Mouse (Mus musculus) lung, postnatal 10 days (tissue): ENCODE measurements at regions not wholly inside any gene's neighbourhood (a gene's known extent, or its start where the extent isn't known, plus 50 kb on each side); places are given as distances from the start of the nearest gene placed in this dataset.
"Not testable (repeated sequence)": the region's sequence is repeated elsewhere in the genome, so short reads cannot be mapped to it uniquely, and the experiment has no call there.

ENCODE experiments used
- DNase-seq: peaks from one replicate; pipeline ENCODE4 v3.0.0; 2021

DNA sequence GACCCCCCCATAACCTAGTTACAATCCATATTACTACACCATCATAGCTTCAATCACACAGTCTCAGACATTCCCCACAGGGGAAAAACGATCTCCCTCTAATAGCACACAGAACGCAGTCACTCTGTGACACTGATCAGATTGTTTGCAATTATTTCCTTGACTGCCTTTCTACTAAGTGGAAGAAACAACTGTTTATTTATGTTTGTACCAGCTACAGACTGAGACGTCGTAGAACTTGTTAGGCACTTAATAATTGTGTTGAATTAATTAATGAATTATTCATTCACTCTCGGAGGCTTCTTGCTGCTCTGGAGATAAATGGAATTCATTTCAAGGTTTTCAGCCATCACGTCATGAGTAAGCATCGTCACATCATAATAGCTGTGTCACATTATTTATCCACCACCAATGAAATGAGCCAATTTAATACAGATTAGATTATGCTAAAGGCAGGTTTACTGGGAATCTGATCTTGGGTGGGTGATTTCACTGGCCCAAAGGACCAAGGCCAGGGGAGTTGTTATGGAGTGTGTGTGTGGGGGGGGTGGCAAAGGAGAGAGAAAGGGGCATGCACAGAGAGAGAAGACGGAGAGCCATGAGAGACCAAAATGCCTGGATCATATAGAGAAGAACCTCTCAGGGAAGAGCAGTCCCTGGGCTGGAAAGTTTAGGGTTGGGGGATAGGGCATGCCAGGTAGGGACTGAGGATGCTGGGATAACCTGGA, 355.7 kb upstream of the Zwint start:
- no peak for DNase-seq

DNA sequence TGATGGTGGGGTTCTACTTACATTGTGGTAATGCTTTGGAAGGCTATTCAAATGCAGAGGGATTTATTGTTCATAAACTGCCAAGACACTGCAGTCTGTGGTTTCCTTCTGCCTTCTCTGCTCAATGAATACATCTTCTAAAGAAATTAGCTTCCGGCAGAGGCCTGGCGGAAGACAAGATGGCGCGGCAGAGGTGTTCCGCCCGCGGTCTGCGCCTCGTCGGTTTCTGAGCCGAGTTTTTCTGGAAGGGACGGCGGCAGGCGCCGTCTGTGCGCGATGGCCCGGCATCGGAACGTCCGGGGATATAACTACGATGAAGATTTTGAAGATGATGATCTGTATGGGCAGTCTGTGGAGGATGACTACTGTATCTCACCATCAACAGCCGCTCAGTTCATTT, 345.6 kb upstream of the Zwint start:
- DNase-seq = not testable (repeated sequence)

- no peak for DNase-seq
These were observed 336.3 kb upstream of the Zwint start for GRCm38 (mm10) chr10:72318308-72318707.

DNA sequence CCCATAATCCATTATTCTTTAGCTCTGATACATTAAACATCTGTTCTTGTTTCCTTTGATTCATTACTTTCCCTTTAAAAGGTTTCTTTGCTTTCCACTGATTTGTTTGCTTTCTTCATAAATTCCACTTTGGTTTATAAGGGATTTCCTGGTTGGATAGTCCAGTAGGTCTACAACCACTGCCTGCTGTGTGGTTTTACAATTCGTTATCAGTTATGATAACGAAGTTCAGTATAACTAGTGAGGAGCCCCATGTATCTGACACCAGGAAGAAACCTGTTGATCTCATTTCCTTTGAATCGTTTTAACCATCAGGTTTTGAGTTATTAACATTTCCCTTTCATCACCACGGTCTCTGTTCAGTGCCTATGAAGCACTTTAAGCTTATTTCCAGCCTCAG, 334.3 kb upstream of the Zwint start:
- DNase-seq = no peak

- DNase-seq = no peak
These were observed 328.0 kb upstream of the Zwint start for GRCm38 (mm10) chr10:72326624-72327023.

GRCm38 (mm10) chr10:72347253-72347652, 307.4 kb upstream of the Zwint start:
- DNase-seq = no peak

DNA sequence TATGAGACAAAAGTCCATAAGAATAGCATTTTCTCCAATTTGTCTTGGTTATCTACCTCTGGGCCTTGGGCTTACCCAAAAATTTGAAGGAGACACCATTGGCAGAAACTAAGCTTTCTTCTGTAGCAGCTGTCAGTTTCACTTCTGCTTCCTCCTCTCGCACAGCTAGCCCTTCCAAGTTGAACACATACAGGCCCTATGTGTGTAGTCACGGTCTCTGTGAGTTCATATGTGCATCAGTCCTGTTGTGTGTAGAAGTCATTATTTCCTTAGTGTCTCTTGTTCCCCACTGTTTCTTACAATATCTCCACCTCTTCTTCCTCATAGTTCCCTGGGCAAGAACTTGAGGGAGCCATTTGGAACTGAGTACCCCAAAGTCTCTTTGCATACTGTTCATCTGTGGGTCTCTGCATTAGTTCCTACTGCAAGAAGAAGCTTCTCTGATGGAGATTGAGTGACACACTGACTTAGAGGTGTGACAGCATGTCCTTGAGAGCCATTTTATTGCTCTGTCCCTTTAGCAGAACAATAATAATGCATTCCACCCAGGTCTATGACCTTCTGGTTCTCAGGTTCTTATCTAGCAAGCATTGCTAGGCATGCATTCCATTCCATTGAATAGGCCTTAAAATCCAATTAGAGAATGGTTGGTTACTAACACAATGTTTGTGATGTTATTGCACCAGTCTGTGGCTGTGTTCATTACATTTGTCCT, 306.5 kb upstream of the Zwint start:
- DNase-seq = no peak

DNA sequence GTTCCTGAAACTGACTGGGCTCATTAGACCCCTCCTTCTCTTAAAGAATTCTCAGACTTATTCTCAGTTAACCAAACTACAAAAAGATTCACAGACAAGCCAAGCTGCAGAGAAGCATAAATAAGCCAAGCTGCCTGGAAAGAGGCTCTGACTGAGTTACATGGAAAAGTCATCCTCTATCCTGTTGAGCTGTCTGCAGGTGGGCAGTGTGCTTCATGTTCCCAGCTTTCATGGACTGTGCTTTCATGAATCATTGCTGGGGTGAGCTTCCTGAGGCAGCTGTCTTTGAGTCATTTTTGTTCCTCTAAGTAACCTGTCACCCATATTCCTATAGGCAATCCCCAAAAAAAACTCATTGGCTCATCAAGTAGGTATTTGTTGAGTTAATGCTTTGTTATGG, 301.8 kb upstream of the Zwint start:
- DNase-seq = no peak

DNA sequence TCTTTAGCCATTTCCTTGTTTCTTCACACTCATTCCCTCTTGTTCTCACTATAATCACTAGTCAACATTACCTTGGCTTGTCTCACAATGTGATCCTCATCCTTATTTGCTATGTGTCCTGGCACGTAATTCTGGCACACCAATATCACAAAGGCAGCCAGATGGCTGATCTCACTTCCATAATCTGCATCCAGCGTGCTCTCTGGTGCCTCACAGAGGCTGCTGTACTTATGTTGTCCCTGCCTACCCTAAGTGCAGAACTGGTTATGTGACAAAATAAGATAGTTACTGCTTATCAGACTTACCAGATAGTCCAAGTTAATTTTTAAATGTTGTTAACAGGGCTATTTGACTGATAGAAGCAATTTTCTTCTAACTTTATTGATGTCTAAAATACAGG, 301.1 kb upstream of the Zwint start:
- no peak for DNase-seq

GRCm38 (mm10) chr10:72383351-72383750, 271.3 kb upstream of the Zwint start:
- DNase-seq = no peak

- no peak for DNase-seq
These were observed 269.8 kb upstream of the Zwint start for GRCm38 (mm10) chr10:72384826-72385225.

DNA sequence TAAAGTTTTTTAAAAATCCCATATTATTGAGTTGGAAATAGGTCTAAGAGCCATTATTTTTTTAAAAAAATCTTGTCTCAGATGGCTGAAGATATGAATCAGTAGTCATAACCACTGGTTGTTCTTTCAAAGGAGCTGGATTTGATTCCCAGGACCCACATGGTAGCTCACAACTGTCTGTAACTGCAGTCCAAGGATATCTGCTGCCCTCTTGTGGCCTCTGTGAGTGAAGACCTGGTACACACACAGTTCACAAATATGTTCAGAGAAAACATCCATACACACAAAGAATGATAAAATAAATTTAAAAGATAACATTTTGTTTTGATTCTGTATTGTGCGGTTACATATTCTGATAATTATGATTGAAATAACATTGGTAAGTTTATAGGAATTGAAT, 263.2 kb upstream of the Zwint start:
- no peak for DNase-seq

DNA sequence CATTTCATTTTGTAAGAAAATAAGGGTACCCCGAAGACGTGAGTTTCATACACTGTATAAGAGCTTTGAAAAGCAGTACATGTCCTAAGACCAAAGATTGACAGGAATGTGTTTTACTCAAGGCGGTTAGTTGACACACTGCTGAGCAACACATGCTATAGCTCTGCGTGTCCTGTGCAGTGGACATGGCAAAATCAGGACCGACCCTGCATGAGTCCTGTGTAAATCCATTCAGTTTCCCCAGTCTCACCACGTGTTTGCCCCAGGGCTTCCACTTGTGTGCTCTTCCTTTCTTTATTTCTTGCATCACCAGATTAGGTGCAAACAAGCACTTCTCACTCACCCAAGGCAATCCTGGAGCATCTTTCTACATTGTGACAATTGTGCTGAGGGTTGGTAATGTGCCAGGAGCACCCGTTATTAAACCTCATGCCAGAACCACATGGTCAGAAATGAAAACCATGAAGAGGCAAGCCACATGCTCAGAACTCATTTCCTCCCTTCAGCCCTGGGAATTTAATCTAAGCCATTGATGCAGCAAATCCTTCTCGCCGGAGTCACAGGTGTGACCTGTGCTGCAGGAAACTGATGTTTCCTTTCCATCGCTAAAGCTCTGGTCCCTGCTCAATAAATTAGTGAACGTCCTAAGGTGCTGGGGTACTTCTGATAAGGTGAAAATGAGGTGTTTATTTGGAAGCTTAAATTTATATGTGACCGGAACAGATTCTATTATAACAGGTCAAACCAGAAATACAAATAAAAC, 261.2 kb upstream of the Zwint start:
- no peak for DNase-seq

DNA sequence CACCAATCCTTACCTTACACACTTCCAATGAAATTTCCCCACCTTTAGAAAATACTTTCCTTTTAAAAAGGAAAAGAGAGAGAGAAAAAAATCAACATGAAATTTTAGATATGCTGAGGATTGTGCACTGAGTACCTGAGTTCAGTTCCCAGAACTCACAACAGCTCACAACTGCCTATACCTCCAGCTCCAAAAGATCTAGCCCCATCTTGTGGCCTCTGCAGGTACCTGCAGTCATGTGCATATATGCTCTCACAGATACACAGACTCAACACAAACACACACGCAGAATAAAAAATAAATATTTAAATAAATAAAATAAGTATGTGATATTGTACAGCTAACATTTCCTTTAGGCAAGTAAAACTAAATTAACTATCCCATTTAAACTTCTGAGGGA, 260.3 kb upstream of the Zwint start:
- DNase-seq = no peak

GRCm38 (mm10) chr10:72403290-72403689, 251.4 kb upstream of the Zwint start:
- no peak for DNase-seq

DNA sequence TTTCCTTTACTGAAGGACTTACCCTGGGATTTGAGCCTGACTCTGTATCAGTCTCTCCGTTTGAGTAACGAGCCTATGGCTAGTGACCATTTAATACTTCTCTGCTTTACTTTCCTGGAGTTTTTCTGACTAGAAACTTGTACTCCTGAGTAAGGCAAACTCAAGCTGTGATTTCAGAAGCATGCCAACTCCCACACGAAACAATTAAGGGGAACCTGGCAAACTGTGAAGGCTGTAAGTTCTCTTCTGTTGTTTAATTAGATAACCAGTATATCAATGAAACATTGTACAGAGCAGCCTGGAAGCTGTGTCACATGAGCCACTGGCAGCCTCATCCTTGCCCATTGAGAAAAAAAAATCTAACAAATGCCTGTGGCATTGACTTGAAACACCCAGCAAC, 244.3 kb upstream of the Zwint start:
- DNase-seq = no peak

DNA sequence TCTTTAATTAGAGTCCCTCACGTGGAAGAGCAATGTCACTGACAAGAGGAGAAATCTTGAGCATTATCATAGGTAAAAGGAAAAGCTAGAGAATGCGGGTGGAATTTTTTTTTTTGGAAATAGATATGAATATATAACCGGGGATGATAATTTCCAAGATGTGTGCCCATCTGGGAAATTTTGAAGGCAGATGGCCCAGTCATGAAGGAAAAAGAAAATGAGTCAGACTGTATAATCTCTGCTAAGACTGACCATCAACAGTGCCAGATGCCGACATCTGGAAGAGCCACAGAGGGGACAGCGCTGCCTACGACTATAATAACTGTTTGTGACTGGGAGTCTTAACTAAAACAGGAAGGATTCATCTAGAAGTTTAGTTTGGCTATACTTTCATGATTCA, 243.0 kb upstream of the Zwint start:
- DNase-seq = no peak

- DNase-seq = no peak
These were observed 200.0 kb upstream of the Zwint start for GRCm38 (mm10) chr10:72454629-72455028.

GRCm38 (mm10) chr10:72484315-72484714, 170.3 kb upstream of the Zwint start:
- DNase-seq = no peak

DNA sequence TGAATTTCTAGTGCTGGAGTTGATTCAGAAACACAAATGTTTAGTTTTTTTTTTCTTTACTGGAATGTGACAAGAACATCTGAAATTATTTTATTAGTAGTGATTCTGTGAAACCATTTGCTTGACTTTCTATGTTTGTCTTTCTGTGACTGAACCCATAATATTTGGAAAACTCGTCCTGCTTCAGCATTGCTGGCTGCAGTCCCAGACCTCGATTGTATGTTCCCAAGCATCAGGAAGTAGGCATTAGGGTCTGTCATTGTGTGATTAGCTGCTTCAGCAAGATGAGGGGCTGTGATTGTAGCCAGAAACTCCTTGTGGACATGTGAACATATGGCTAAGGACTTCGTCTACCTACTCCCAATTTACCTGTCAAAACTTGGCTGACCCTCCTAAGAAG, 122.2 kb upstream of the Zwint start:
- peak; percentile 40 for DNase-seq

DNA sequence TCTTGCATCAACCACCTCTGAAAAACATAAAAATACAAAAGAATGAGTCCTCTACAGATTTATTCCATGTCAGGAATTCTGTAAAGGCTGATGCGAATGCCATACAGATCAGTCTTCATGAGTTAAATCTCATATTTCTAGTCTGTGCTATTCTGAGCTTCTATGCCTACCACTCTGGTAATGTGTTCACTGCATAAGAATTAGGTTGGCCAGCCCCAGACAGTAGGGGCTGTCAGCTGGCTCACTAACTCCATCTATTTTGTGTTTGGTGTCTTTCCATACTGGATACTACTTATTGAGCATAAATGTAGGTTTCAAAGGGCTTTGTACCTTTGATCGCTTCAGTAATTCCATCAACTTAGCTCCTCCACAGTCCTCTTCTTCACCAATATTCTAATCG, 121.2 kb upstream of the Zwint start:
- no peak for DNase-seq

DNA sequence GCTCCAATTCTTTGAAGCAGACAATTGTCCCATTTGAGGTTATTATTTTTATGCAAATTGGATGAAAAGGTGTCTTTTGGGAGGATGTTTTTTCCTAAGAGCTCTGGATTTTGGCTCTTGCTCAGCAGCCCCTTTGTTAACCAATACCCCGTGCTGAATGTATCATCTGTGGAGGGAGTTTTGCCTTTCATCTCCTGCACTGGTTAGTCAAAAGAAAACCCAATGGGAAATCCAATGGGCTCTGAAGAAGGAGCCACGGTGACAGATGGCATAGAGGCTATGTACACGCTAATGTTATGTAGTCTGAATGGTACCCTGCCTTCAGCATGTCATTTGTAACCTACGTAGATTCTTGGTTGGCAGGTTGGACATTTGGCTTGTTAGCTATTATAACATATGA, 120.8 kb upstream of the Zwint start:
- DNase-seq = no peak

GRCm38 (mm10) chr10:72549564-72549963, 105.1 kb upstream of the Zwint start:
- no peak for DNase-seq

- peak; percentile 43 for DNase-seq
These were observed 103.1 kb upstream of the Zwint start for GRCm38 (mm10) chr10:72551561-72551960.
